Mouse (Mus musculus) liver, embryonic 14.5 days (tissue): Measurements from ENCODE around the gene Catsper3.

Source experiments
- CTCF ChIP-seq: IDR thresholded peaks from 2 replicates; pipeline ENCODE4 v1.5.1; 2016; ENCODE audit warnings: antibody characterized with exemption, low read depth, control low read depth
- EP300 ChIP-seq: IDR thresholded peaks from 2 replicates; pipeline ENCODE4 v1.6.1; 2016; ENCODE audit warnings: antibody characterized with exemption, low read depth

GRCm38 (mm10) chr13:55801246-55801645 is 16.9 kb downstream of the Catsper3 start:
- TF ChIP-seq CTCF (no peak), EP300 (no peak)
